Mouse (Mus musculus) kidney, postnatal 0 days (tissue): Measurements from ENCODE around the gene Nxpe5. TPM values are rescaled to one million over a fixed set of nuclear protein-coding genes. Genes with fewer than 3 reads are reported as not detected.

Source experiments
- ATAC-seq: fragments of 200-750 bp; cut with Nextera tagmentation; replicated peaks from 2 replicates; pipeline ENCODE4 v1.8.0; 2017; ENCODE audit warnings: low read depth, moderate number of reproducible peaks, moderate TSS enrichment, moderate library complexity; ENCODE audit not compliant: low FRiP score
- DNase-seq: peaks from one replicate; pipeline ENCODE4 v3.0.0-alpha.2; 2016; ENCODE audit warnings: low spot score
- H3K27ac ChIP-seq: fragments of 300-500 bp; sonication (generic); 2 replicates; pipeline ENCODE4 v1.5.1; 2014; ENCODE audit warnings: mild to moderate bottlenecking
- H3K27me3 ChIP-seq: fragments of 300-500 bp; sonication (generic); 2 replicates; pipeline ENCODE4 v1.6.1; 2014; ENCODE audit warnings: low read length, mixed read lengths; ENCODE audit not compliant: insufficient read depth
- H3K36me3 ChIP-seq: fragments of 300-500 bp; sonication (generic); 2 replicates; pipeline ENCODE4 v1.6.1; 2014; ENCODE audit warnings: low read length, mixed read lengths; ENCODE audit not compliant: insufficient read depth
- H3K4me1 ChIP-seq: fragments of 300-500 bp; sonication (generic); replicated peaks from 2 replicates; pipeline ENCODE4 v1.6.1; 2014; ENCODE audit warnings: antibody characterized with exemption, low read length, mixed read lengths; ENCODE audit not compliant: insufficient read depth
- H3K4me2 ChIP-seq: fragments of 300-500 bp; sonication (generic); 2 replicates; pipeline ENCODE4 v1.6.1; 2014; ENCODE audit warnings: mild to moderate bottlenecking, low read length, moderate library complexity, mixed read lengths
- H3K4me3 ChIP-seq: fragments of 300-500 bp; sonication (generic); replicated peaks from 2 replicates; pipeline ENCODE4 v1.5.1; 2014; ENCODE audit warnings: low read depth, low read length
- H3K9ac ChIP-seq: fragments of 300-500 bp; sonication (generic); 2 replicates; pipeline ENCODE4 v1.6.1; 2014; ENCODE audit warnings: low read depth, low read length
- H3K9me3 ChIP-seq: fragments of 300-500 bp; sonication (generic); replicated peaks from 2 replicates; pipeline ENCODE4 v1.6.1; 2016; ENCODE audit warnings: low read length, inconsistent platforms, mixed read lengths
- CTCF ChIP-seq: IDR thresholded peaks from 2 replicates; pipeline ENCODE4 v1.5.1; 2016; ENCODE audit warnings: antibody characterized with exemption, low read depth, mild to moderate bottlenecking, moderate library complexity
- WGBS: fragments of 180-500 bp; shearing (Covaris S2); extraction: QIAGEN DNeasy Blood & Tissue Kit; methylation state at CpG from one replicate; pipeline ENCODE4 v1.1.7; 2014; 5-methylcytosine and 5-hydroxymethylcytosine counted together
- polyA plus RNA-seq: library from polyadenylated mRNA; unstranded; fragments of >200 nt; fragmentation: Nextera tagmentation; extraction: Ambion mirVana; gene quantifications from 2 replicates; pipeline ENCODE4 v1.2.1, GENCODE M21; 2015

The Nxpe5 gene
- polyA plus RNA-seq, 1 experiment from 2014 or later, result 0.36 TPM

GRCm38 (mm10) chr5:138279585-138280424 lies 54.1 kb downstream of the Nxpe5 start, which contains the start of the genes Gm43720, Gpc2 and Stag3:
Gene Gm43720 (minus strand): TSS chr5:138279958.
Gene Gpc2 (minus strand): TSS chr5:138280005.
Gene Stag3 (plus strand): TSS chr5:138280240.
- under 1% methylated on average over 56 of the region's 56 CpGs for WGBS
- Histone ChIP-seq H3K9me3 (no peaks in the 10 kb centered on the region), H3K4me2 (peak within 1 kb of the TSS; percentile 87), H3K4me3 (peak within 1 kb of the TSS; percentile 55), H3K36me3 (0 out of 2 replicates have a peak, but pooled peaks cover 6% of the 10 kb centered on the region), H3K4me1 (peaks cover 11% of the 10 kb centered on the region; the same call in 1 of the 2 replicates), H3K9ac (peak within 1 kb of the TSS; percentile 62), H3K27me3 (no peaks in the 10 kb centered on the region), H3K27ac (no peak within 1 kb of the TSS)
- no peak for TF ChIP-seq CTCF
- ATAC-seq (peak; percentile 97), DNase-seq (peak; percentile 98)

GRCm38 (mm10) chr5:138280425-138280768 lies 54.7 kb downstream of the Nxpe5 start:
- Histone ChIP-seq H3K4me2 (peak overlapping the region; percentile 87), H3K4me1 (peaks cover 7% of the 10 kb centered on the region; the same call in 1 of the 2 replicates), H3K27me3 (no peaks in the 10 kb centered on the region), H3K9ac (0 out of 2 replicates have a peak overlapping the region, but pooled peaks have one; percentile 4), H3K27ac (no peak overlapping the region), H3K36me3 (0 out of 2 replicates have a peak, but pooled peaks cover 6% of the 10 kb centered on the region), H3K4me3 (peak overlapping the region; percentile 55; the same call in 1 of the 2 replicates), H3K9me3 (no peaks in the 10 kb centered on the region)
- DNase-seq, result no peak
- ATAC-seq, result no peak
- no peak for TF ChIP-seq CTCF
- 27% methylated on average over 26 of the region's 26 CpGs for WGBS

- 91% methylated on average over 15 of the region's 15 CpGs for WGBS
- H3K9ac ChIP-seq, result no peak overlapping the region
- H3K27ac ChIP-seq, result no peak overlapping the region
- no peak overlapping the region for H3K4me2 ChIP-seq
- H3K4me3 ChIP-seq, result no peak overlapping the region
- TF ChIP-seq CTCF, result no peak
- ATAC-seq, result no peak
- no peaks in the 10 kb centered on the region for H3K27me3 ChIP-seq
- H3K36me3 ChIP-seq, result 0 out of 2 replicates have a peak, but pooled peaks cover 6% of the 10 kb centered on the region
- H3K4me1 ChIP-seq, result peaks cover 7% of the 10 kb centered on the region; the same call in 1 of the 2 replicates
- no peaks in the 10 kb centered on the region for H3K9me3 ChIP-seq
- DNase-seq, result no peak
Observed at GRCm38 (mm10) chr5:138280829-138281228, 55.1 kb downstream of the Nxpe5 start.

GRCm38 (mm10) chr5:138281798-138282197 lies 56.1 kb downstream of the Nxpe5 start:
- no peak overlapping the region for H3K9ac ChIP-seq
- DNase-seq (no peak), ATAC-seq (no peak)
- H3K36me3 ChIP-seq, result 0 out of 2 replicates have a peak, but pooled peaks cover 6% of the 10 kb centered on the region
- H3K4me2 ChIP-seq, result no peak overlapping the region
- TF ChIP-seq CTCF, result no peak
- WGBS, result 85% methylated on average over 2 of the region's 2 CpGs
- no peaks in the 10 kb centered on the region for H3K9me3 ChIP-seq
- H3K27ac ChIP-seq, result no peak overlapping the region
- no peak overlapping the region for H3K4me3 ChIP-seq
- no peaks in the 10 kb centered on the region for H3K27me3 ChIP-seq
- H3K4me1 ChIP-seq, result peaks cover 7% of the 10 kb centered on the region; the same call in 1 of the 2 replicates

GRCm38 (mm10) chr5:138283540-138283939 lies 57.8 kb downstream of the Nxpe5 start:
- Histone ChIP-seq H3K4me3 (no peak overlapping the region), H3K27ac (no peak overlapping the region), H3K4me2 (no peak overlapping the region), H3K27me3 (no peaks in the 10 kb centered on the region), H3K4me1 (peaks cover 7% of the 10 kb centered on the region; the same call in 1 of the 2 replicates), H3K9me3 (no peaks in the 10 kb centered on the region), H3K36me3 (no peaks in the 10 kb centered on the region), H3K9ac (no peak overlapping the region)
- ATAC-seq, result no peak
- peak; percentile 51 for TF ChIP-seq CTCF
- DNase-seq, result no peak
- 55% methylated on average over 1 of the region's 1 CpGs for WGBS

- 78% methylated on average over 3 of the region's 3 CpGs for WGBS
- no peaks in the 10 kb centered on the region for H3K9me3 ChIP-seq
- peak; percentile 36; the same call in 1 of the 2 replicates for TF ChIP-seq CTCF
- no peak overlapping the region for H3K4me3 ChIP-seq
- no peak overlapping the region for H3K4me2 ChIP-seq
- H3K9ac ChIP-seq, result no peak overlapping the region
- H3K36me3 ChIP-seq, result no peaks in the 10 kb centered on the region
- no peaks in the 10 kb centered on the region for H3K27me3 ChIP-seq
- no peaks in the 10 kb centered on the region for H3K4me1 ChIP-seq
- ATAC-seq (no peak), DNase-seq (no peak)
- no peak overlapping the region for H3K27ac ChIP-seq
Observed at GRCm38 (mm10) chr5:138287861-138288260, 62.2 kb downstream of the Nxpe5 start.
